Mouse (Mus musculus) right cerebral cortex, postnatal 36 days (tissue): ENCODE measurements around the gene Birc5.
A peak's percentile ranks its signal among the peaks of the same experiment; 100 is the strongest.

Experiments
- DNase-seq, 2 experiments: peaks; one replicate each; pipeline ENCODE4 v3.0.0; 2022; ENCODE audit warnings: low spot score in 2 of 2, mixed read lengths in 1 of 2

Birc5 gene

DNA sequence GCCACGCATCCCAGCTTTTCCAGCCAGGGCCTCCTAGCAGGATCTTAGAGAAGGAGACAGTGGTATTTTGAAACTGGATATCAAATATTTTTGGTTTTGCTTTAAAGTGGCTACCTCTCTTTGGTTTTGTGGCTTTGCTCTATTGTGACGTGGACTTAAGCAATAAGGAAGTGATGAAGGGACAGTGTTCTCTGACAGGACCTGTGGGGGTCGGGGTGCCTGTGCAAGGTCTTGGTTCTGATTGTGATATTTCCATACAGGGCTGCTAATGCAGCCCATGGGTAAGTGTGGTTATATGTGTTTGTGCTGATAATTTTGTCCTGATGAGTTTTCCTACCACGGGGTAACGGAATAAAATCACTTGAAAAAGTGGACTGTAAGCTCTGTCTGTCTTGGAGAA lies 6.3 kb downstream of the Birc5 start:
- DNase-seq: no peak

DNA sequence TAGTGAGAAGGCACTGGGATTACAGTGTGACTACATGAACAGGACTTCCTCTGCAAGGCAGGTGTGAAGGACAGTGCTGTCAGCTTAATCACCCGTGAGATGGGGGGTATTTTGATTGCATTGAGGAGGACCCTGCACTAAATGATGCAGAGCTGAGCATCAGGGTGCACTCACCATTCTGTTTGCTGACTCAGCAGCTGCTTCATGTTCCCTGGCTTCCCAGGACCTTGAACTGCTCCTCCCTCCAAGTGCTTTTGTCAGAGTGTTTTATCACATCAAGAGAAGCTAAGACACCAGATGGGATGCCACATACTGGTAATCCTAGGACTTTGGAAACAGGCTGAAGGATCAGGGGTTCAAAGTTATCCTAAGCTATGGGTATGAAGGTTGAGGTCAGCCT lies 6.9 kb downstream of the Birc5 start:
- DNase-seq: no peak

DNA sequence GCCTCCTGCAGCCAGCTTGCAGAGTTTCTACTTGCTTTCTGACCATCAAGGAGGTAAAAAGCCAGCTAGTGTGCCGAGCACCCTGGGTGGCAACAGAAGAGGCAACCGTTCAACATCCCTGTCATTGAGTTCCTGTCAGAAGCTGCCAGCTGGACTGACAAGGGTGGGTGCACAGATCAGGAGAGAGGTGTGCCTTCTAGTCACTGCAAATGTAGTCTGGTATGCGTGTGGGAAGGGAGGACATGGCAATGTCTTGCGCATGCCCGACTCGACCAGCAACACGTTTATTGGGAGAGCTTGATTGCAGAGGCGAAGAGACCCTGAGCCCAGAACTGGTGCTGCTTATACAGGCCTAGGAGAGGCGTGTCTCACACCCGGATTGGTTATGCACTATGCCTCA lies 8.4 kb downstream of the Birc5 start:
- no peak for DNase-seq

DNA sequence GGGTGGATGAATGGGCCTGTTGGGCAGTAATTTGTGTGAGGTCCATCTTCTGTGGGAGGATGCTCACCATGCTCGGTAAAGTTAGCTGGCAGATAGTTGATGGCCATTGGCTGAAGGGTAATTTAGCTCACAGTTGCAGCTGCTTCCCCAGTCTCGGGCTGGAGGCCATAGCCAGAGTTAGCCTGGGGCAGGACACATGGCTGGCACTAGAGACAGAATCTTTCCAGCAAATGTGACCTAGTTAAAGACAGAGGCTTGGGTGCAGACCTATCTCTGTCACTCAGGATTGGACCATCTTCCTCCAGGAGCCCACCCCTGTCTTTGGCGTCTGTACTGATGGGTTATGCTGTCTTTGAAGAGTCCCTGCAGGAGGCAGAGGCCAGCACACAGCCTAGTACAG lies 9.3 kb downstream of the Birc5 start:
- no peak for DNase-seq

DNA sequence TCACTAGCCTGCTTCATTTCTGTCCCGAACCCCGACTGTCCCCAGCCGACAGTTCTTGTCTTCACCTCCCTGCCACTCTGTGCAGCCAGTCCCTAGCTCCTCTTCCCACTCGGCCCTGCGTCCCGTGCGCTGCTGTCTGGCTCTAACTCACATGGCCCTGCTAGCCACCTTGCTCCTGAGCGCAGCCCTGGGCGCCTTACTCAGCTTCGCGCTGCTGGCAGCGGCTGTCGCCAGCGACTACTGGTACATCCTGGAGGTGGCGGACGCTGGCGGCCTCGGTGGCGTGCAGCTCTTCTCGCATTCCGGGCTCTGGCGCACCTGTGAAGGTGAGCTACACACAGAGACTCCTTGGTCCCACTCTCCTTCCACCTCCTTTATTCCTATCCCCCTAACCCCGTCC lies 11.6 kb downstream of the Birc5 start, which contains the start of gene Tmem235:
Gene Tmem235 (plus strand): TSS at position 152 of the 400 bp plus-strand sequence.
- DNase-seq: no peak

DNA sequence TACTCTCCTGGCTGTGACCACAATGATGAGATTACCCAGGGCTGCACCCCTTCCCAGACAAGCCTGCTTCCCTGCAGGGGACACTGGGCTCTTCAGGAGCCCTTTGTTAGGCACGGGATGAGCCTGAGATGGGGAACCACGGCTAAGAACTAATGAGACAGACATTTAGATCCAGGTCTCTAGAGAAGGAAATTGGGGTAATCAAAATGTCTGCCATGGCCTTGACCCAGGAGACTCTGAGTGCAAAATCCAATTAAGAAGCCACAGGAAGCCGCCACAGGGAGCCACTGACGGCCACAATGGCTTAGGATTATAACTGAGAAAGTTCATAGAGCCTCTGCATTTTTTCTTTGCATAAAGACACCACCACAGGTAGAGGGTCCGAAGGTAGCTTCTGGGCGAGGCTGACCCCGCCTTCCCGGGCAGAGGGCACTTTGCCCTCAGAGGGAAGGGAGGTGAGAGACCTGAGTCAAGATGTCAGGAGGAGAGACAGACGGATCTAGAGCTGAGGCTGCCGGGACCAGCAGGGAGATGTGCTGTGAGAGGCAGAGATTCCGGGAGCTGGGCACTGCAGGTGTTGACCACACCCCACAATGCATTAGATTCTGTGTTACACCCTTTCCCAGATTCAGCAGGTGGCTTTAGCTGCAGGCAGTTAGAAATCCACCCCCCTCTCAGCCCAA lies 14.3 kb downstream of the Birc5 start:
- DNase-seq: no peak

DNA sequence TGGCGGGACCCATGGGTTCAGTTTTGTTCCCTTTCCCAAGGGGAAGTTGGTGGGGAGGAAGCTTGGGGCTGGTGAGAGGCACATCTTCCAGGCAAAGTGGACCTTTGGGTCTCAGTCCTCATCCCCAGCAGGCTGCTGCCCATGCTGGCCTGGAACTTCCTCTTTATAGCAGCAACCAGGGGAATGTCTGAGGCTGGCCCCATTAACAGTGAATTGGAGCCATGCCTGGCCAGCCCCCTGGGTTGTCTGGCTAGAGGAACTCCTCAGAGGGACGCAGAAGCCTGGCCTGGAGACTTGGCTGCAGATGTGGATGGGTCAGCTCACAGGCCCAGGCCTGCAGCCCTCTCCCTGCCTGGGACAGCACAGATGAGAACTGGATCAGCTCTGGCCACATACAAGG lies 15.8 kb downstream of the Birc5 start:
- DNase-seq: no peak

DNA sequence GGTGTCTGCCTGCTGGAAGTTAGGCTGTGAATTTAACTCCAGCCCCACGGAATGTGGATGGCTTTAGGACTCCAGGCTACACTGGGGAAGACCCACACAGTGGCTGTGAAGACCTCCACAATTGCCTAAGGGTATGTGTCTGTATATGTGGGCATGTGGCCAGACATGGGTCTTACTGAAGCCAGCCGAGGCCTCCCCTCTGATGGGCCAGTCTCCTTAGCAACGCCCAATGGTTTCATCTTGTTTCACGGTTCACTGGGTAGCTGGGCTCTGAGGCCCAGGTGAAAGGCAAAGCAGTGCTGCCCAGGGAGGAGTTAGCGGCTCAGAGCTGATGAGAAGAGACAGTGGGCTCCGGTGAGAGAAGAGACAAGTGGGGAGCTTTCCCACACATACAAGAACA lies 16.9 kb downstream of the Birc5 start:
- DNase-seq: no peak

DNA sequence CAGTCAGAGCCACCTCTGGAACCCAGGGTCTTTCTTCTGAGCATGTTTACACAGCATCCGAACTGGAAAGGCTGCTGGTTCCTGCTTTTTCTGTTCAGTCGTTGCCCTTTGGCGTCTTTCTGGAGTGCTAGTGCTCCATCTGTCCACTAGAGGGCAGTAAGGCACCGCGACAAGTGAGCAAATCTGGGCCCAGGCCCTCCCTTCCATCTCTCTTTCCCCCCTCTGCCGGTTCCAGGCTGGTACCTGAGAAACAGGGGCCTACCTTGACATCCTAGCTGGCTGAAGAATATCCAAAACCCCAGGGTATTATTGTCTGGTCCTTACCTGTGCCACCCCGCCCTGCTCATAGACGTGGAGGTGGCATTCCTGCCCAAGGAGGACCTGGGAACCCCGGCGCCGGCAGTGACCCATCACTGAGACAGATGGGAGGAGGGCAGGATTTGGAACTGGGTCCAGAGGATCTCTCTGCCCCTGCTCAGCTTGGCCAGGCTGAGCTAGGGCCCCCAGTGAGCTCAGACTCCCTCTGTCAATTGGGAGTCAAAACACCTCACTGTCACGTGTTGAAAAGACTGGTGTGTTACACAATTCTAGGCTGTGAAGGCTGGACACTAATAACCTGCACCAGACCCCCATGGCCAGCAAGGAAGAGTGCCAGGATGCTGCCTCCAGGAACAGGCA lies 21.8 kb downstream of the Birc5 start:
- peak; percentile 55 for DNase-seq

DNA sequence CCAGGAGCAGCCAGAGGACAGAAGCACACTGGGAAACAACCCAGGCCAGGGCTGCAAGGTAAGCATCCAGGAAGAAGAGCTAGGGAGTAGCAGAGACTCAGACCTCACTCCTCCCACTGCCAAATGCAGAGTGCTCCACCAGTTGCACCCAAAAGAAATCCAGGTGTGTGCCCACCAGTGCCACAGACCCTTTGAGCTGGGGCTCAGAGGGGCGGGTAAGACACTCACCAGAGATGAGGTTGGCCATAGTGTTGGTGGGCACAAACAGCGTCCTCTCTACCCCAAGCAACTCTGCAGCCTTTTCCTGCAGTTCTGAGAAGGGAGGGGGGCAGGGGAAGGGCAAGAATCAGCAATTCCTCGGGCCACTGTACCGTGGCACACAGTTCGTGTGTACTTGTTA lies 22.3 kb downstream of the Birc5 start:
- no peak for DNase-seq

DNA sequence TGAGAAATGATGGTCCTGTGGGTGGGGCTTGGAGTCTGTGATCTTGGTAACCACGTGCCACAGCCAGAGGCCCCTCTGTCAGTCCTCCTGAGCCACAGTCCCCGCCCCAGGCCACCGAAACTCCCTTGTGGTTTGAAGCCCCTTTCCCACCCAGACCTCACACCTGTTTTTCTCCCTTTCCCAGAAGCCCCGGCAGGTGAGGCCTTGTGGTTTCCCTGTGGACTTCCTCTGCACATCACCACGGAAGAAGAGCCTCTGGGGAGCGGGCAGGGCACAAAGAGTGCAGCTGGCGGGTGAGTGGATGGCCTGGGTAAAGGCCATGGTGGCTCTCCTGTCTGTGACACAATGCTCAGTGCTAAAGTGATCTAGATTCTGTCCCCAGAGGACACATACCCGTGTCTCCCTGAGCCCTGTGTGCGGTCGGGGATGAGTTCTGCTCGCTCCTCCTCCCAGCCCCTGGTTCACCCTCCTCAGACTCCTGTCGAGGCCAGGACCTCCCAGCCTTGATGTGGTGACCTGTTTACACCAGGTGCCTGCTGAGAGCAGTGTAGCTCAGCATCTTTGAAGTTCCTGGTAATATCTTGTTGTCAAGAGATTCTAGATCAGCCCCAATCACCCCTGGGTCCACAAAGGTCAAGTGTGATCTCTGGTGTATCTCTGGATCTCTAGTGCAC lies 23.0 kb downstream of the Birc5 start:
- no peak for DNase-seq

DNA sequence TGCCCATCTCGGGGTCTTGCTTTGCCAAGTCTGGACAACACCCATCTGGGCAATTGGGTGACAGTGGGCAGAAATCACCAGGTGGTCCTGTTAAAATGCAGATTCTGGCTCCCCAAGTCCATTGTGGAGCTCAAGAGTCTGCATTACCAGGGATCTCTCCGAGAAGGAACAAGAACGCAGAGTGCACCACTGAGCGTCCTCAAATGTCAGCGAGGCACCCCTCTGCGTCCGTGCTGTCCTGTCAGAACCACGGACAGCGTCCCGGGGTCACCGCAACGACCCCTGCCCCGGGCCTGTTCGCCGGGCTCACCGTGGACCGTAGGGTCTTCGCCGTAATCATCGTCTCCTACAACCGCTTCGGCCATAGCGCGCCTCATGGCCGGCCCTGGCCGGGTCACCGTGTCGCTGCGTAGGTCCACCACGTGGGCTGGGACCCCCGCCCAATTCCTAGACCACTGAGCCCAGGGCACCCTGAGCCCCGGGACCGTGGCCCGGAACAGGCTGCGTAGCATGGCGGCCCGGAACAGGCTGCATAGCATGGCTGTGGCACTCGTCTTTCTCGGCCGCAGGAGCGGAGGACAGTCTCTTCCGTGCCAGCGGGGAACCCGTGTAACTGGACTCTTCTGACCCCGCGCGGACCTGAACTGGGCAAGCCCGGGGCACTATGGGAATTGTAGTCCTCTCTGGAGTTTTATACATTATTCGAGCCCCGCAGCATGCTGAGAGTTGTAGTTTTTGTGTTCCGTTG lies 24.0 kb downstream of the Birc5 start, which contains the start of gene Tha1:
Gene Tha1 (minus strand): TSS at position 621 of the 748 bp plus-strand sequence.
- DNase-seq: peak; percentile 73 to 77

DNA sequence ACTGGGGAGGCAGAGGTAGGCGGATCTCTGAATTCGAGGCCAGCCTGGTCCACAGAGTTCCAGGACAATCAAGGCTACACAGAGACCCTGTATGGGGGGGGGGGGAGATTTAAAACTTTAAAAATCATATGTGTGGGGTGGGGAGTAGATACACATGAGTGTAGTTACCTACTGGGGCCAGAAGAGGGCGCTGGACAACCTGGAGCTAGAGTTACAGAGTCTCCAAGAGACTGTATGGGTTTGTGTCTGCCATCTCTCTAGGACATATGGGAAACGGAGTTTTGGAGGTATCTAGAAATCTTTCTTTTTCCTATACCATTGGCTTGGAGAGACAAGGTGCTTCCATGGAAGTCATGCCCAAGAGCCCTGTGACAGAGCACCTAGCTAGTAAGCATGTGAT lies 25.4 kb downstream of the Birc5 start:
- DNase-seq: no peak

DNA sequence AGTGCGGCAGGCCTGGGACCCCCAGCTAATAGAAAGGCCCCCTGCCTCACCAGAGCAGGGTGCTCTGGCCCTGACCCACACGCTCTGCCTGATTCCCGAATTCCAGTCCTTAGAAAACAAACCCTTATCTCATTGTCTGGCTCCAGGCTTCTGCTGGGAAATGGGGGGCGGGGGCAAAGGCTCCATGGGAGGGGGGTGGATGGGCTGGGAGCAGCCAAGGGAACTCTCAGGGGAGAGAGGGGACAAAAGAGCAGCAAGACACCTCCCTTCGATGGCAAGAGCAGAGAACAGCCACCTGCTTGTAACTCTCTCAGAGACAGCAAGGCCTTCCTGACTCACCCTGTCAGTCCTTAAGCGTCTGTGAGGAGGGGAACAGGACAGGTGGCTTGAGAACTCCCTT lies 26.6 kb downstream of the Birc5 start:
- DNase-seq: no peak

DNA sequence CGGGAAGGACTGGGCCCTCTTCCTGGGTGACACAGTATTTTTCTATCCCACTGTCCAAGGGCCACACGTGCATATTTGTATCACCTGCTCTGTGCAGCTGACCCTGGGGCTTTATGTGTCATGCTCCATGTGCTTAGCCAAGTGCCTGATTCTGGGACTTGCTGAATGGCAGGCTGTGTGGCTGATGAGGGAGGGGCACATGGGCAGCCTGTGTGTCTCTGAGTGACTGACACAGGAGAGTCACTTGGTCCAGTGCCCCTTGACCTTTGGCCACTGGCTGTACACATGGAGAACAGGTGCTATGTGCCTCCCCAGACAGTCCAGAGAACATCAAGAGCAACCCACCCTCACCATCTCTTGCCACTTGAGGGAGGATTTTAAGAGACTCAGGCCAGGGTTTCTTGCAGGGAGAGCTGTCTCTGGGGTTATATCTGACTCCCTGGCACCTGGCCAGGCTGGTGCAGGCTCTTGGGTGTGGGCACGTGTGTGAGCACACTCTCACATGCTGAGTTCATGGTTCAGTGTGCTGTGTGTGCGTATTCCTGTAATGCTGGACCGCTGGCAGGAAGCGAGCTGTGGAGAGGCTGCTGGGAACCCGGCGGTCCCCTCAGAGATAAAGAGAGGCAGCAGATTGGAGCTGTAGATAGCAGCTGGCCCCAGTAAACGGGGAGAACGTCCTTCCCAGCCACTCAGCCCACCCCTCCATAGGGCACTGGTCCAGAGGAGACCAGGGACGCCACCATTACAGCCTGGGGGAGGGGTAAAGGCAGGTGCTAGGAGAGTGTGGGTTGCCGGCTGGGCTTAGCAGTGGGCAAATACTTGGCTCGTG lies 29.1 kb downstream of the Birc5 start:
- no peak for DNase-seq

DNA sequence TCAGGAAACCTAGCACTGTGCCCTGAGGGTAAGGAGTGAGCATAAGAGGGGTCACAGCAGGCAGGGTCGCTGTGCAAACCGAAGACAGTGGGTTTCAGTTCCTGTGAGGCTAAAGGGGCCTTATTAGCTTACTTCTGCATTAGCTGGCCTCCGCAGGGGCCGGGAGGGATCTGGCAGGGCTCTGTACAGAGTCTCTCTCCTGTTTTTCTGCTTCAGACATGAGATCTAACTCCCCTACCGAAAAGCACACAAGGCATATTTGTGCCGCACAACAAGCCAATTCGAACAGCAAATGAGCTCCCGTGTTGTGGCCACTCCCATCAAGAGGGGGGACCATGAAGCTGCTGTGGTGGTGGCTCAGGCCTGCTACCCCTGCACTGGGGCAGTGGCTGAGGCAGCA lies 29.8 kb downstream of the Birc5 start:
- DNase-seq: no peak

DNA sequence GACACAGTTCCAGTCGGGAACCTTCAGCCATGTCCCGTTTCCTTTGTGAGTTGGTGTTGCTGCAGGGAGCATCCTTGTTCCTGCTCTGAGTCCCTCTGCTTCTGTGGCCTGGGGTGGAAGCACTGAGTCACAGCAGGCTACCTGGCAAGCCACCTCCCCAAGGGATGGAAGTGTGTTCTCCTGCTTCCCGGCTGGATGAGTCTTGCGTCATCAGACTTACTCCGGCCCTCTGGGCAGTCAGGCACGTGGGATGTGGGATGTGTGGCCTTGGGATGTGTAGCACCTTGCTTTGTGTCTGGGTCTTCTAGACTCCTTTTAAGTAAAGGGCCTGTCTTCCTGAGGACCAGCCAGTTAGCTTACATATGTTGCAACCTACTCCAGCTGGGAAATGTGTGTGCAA lies 30.6 kb downstream of the Birc5 start:
- DNase-seq: no peak

DNA sequence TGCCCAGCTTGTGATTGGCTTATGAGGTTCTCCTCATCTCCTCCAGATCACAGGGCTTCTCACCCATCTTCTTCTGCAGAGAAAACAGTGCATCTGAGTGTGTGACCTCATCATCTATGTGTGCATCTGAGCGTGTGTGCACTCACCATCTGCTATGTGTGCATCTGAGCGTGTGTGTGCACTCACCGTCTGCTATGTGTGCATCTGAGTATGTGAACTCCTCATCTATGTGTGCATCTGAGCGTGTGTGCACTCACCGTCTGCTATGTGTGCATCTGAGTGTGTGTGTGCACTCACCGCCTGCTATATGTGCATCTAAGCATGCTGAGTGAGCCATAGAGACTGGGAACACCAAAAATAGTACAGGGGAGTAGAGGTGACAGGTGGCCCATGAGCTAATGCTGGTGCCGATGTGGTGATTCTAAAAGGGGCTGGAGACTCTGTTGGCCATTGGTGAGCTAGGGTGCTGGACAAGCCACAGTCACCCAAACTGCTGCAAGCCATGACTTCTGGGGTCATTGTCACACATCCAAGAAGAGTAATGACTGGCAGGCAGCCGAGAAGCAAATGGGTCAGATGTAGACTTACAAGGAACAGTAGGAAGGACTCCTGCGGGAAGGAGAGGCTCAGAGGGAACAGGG lies 31.4 kb downstream of the Birc5 start:
- DNase-seq: no peak

DNA sequence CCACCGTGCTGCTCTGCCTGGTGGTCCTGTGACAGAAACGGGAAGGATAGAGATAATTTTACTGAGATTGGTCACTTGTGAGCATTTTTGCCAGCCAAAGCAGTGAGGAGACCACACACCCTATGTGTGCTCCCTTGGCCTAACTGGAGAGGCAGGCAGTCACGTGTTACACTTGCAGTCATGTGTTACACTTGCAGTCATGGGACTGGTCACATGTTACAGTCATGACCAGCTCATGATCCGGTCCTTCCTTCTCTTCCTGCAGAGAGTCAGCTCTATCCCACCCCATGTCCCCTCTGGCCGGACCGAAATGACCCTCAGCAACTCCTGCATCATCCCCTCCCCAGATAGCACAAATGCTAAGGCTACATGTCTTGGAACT lies 31.9 kb downstream of the Birc5 start:
- no peak for DNase-seq

DNA sequence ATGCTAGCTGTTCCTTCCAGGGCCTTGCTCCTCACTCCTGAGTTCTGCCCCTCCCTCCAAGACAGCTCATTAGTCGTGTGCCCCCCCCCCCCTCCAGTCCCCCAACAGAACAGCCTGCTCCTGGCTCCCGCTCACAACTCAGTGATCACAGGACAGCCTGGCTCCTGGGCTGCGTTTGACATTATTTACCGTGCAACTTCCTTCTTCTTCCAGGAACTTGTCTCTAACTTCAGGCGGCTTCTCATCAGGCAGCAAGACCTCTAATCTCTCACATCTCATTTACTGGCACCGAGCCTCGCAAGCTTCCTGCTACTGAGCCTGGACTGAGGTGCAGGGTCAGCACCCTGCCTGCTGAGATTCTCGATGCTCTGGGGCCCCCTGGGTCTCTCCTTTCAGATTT lies 32.7 kb downstream of the Birc5 start:
- no peak for DNase-seq

DNA sequence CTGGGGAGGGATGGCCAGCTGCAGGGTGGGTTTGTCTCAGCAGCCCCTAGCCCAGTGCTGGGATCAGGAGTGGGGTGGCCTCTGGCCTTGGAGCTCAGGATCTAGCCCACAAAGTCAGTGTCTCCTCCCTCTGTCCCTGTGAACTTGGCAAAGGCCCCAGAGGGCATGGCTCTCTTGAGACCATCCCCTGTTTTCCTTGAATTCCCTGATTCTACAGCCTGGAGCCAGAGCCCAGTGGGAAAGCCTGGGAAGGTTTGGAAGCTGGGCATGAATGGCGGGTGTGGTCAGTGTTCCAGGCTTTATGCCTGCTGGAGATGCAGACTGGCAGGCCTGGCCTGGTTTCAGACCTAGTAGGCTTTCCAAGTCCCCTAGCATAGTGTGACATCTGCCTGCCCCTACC lies 33.2 kb downstream of the Birc5 start:
- no peak for DNase-seq
